Mouse (Mus musculus): ENCODE data around the gene Gsg1l.

GRCm38 (mm10) chr7:126008789-126009148, 73.4 kb downstream of the Gsg1l start:
- TF ChIP-seq CTCF (IDR thresholded peaks at IDR 0.05; ENCODE audit: low read depth, low read length) = no peak
- TF ChIP-seq GATA1 (IDR thresholded peaks at IDR 0.05; ENCODE audit: borderline replicate concordance, low read length) = no peak
- TF ChIP-seq POLR2AphosphoS5 (IDR thresholded peaks at IDR 0.05; ENCODE audit: insufficient replicate concordance, low read depth, low read length) = no peak
- TF ChIP-seq GATA2 (IDR thresholded peaks at IDR 0.05; ENCODE audit: borderline replicate concordance, low read depth, low read length) = no peak
